ENCODE assay signal across 9 mouse cellular contexts in genomic region chr13:58090643-58091042, GRCm38 (mm10). TPM values are rescaled to one million over a fixed set of nuclear protein-coding genes. Genes with fewer than 3 reads are reported as not detected.
DNase-seq lines count a peak whose midpoint lies in the region; ATAC-seq lines count a peak whose summit lies in the region.
"Had no signal": no experiment of that assay in that cellular context is flagged by ENCODE, and none has a peak within 500 bp of the region (broad histone marks: within the 10 kb centered on the region; RNA-seq: fewer than 3 reads in every experiment).

No protein-coding gene starts in this region.

- no peaks in the 10 kb centered on the region for H3K9me3 ChIP-seq in forebrain, embryonic 16.5 days (ENCODE audit: control insufficient read depth, low read length)

- 4% methylated on average over 8 of the region's 8 CpGs for WGBS in forebrain, embryonic 16.5 days

- H3K27ac ChIP-seq in forebrain, embryonic 16.5 days (ENCODE audit: low read length), result peak overlapping the region; percentile 1; the same call in 1 of the 2 replicates

- H3K4me1 ChIP-seq in forebrain, embryonic 16.5 days (replicated peaks; ENCODE audit: control insufficient read depth, insufficient read depth, low read length), result peaks cover 14% of the 10 kb centered on the region

- H3K4me3 ChIP-seq in forebrain, embryonic 16.5 days (replicated peaks; ENCODE audit: low read length), result no peak overlapping the region

- peak; percentile 25 for DNase-seq in kidney, postnatal 10 days
- DNase-seq in kidney, adult 8-10 months, result no peak
- DNase-seq in left cerebral cortex, adult 9 months (ENCODE audit: low spot score in 2 of 2), result peak; percentile 82 to 87
- peak; percentile 73 to 81 for DNase-seq in right cerebral cortex, adult 2 months (ENCODE audit: low spot score in 2 of 2)
- DNase-seq in urinary bladder, postnatal 25 days (ENCODE audit: low spot score), result no peak
- no peak for DNase-seq in cerebellum, postnatal 4 days (ENCODE audit: low spot score in 2 of 2)
- no peak for DNase-seq in heart, postnatal 36 days
- DNase-seq: gastrocnemius, postnatal 14 days had no signal

- H3K36me3 ChIP-seq in forebrain, embryonic 16.5 days (ENCODE audit: control insufficient read depth, insufficient read depth), result no peaks in the 10 kb centered on the region

- H3K9ac ChIP-seq in forebrain, embryonic 16.5 days (replicated peaks; ENCODE audit: low read depth, low read length), result no peak overlapping the region

- H3K27me3 ChIP-seq in forebrain, embryonic 16.5 days (replicated peaks; ENCODE audit: control insufficient read depth, insufficient read depth, low read length), result no peaks in the 10 kb centered on the region

- ATAC-seq in forebrain, embryonic 16.5 days, result peak; percentile 95

- intact Hi-C loops in heart, postnatal 36 days (cut with DNase I), result no loop called here

- H3K4me2 ChIP-seq in forebrain, embryonic 16.5 days (ENCODE audit: low read length), result peak overlapping the region; percentile 30

RNA-seq across cellular contexts. Expression of gene Klhl3, which starts 22.7 kb away (rescaled TPM):
- 8.9 and 11.8 TPM in 2 replicates for polyA plus RNA-seq in forebrain, embryonic 16.5 days (2015; fragmentation: Nextera tagmentation; extraction: Ambion mirVana)
- 1 to 10 TPM; 1.7 to 2.5 TPM for total RNA-seq in heart, postnatal 36 days (2021)

RNA-seq across cellular contexts. Expression of gene Hnrnpa0, which starts 37.7 kb away (rescaled TPM):
- 49.8 and 50.9 TPM in 2 replicates for polyA plus RNA-seq in forebrain, embryonic 16.5 days (2015; fragmentation: Nextera tagmentation; extraction: Ambion mirVana)
- 10 to 100 TPM; 62.0 to 76.3 TPM for total RNA-seq in heart, postnatal 36 days (2021)

Comparison
In these comparisons a context has a peak if more than half of its experiments do, and no peak if none do; other contexts are left out.
1. DNase-seq: peak in kidney, postnatal 10 days (single experiment), left cerebral cortex, adult 9 months (2 of 2) and right cerebral cortex, adult 2 months (2 of 2); none in kidney, adult 8-10 months (0 of 2), urinary bladder, postnatal 25 days (single experiment), cerebellum, postnatal 4 days (0 of 2) and heart, postnatal 36 days (0 of 2).